Mouse (Mus musculus) stomach, postnatal 0 days (tissue): ENCODE results near the gene Slc10a4.

Experiments
- CTCF ChIP-seq: IDR thresholded peaks from 2 replicates; pipeline ENCODE4 v1.5.1; 2016; ENCODE audit warnings: antibody characterized with exemption, low read depth, mild to moderate bottlenecking, moderate library complexity
- EP300 ChIP-seq: optimal IDR thresholded peaks from 2 replicates; pipeline ENCODE3; 2016; ENCODE audit warnings: antibody characterized with exemption

GRCm38 (mm10) chr5:73044055-73044454 is 37.4 kb downstream of the Slc10a4 start:
- TF ChIP-seq CTCF: no peak
- no peak for TF ChIP-seq EP300
